Mouse (Mus musculus) embryo, embryonic 10.5 days (tissue): ENCODE measurements around the gene Dlat.

Experiments
- DNase-seq: peaks from one replicate; pipeline ENCODE4 v3.0.0-alpha.2; 2015; ENCODE audit warnings: low spot score

Dlat gene

DNA sequence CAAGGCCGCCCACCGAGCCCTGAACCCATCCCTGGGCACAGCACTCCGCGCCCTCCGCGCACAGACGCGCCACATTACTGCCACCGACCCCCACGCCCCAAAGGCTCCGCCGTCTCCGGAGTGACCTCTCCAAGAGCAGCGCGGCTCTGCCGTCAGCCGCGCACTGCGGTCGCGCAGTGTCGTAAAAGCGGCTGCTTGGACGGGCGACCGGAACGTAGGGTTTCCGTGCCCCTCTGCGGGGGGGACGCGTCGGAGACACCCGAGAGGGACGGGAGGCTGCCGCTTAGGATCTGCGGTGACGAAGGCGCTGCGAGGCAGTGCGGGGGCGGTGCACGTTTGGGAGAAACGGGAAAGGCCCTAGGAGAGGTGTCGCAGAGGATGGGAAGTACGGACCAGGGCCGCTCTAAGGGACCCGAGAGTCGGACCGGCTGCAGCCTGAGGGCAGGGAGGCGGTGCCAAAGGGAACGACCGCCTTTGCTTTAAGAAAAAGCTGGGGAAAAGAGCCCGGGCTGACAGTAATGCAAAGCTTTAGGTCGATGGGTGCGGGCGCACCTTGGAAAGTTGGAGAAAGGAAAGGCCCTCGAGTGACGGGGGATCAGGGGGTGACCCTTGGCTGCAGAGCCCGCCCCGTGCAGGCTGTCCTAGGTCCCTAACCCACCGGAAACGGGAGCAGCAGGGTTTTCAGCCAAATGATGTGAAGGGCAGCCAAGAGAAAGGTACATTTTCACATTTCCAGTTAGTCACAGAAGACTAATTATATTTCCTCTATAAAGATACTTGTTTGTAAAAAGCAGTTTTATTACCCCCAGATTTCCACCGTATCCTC is at the start of gene Dlat:
TSS of gene Dlat (minus strand) at position 389 of the 826 bp plus-strand sequence.
- DNase-seq, result peak; percentile 92

- DNase-seq, result peak; percentile 69
Observed at GRCm38 (mm10) chr9:50709108-50709507, 49.5 kb upstream of the Dlat start.

- DNase-seq, result no peak
Observed at GRCm38 (mm10) chr9:50704907-50705306, 45.3 kb upstream of the Dlat start.

DNA sequence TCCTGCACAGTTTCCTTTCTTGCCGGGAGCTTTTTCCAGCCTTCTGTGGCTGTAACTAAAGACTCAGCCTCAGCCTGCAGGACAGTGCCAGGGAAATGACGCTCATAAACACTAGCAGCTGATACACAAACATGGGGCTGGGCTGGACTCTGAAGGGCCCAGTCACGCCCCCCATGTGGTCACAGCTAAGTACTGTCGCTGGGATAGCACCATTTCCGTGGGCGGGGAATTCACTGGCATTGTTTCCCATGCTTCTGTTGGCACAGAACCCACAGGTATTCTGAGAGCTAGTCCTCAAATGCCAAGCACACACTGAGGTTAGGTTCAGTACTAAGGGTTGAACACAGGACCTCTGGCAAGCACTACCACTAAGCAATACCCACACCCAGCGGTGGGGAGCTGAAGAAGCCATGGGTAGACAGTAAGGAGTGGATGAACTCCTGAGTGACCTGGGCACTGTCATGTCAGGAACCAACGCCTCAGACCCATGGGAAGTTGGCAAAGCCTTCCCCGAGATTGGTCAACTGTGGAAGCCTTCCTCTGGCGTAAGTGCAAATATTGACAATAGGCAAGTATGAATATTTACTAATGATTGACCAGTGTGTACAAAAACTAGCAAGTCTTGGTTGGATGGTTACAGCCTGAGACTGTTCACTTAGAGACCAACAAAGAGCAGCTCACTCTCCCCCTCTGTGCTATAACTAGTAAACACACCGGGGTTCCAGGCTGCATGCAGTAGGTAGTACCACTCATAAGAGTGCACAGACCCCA is 41.5 kb upstream of the Dlat start:
- no peak for DNase-seq

DNA sequence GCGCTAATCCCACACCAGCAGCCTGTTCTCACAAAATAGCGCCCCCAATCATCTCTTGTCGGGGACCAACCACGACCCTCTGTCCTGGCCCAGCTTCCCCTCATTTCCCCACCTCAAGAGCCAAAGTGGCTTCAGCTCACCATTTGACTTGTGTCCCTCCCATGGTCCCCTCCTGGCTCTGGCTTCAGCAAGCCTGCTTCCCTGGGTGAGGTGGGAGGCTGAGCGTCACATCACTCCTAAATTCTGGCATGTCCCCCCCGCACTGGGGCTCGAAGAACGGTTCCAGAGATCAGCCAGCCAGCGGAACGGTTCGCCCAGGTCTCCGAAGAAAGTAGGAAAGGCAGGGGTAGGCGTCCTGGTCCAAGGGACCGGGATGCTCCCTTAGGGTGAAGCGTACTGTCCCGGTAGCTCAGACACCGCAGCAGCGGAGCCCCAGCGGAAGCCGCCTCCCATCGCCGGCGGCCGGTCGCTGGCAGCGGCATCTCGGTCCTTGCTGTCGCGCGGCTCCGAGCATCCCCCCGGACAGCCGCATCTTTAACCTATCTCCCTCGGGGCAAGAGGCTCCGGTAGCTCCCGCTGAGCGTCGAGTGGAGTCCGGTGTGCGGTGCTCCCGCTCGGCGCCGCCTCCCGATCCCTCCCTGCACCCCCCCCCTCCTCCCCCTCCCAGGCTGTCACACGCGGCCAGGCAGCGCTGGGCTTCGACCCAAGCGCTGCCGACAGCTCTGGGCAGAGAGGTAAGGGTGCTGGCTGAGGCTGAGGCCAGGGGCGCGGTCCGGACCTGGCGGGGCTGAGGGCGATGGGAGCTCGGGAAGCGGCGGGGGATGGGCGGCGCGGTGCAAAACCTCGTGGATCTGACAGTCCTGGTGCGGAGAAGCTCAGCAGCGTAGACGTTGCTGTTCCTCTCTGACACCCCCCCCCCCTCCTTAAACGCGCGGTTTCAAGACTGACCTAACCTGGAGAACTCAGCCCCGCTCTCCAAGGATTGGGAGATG is 39.1 kb upstream of the Dlat start:
- peak; percentile 50 for DNase-seq

DNA sequence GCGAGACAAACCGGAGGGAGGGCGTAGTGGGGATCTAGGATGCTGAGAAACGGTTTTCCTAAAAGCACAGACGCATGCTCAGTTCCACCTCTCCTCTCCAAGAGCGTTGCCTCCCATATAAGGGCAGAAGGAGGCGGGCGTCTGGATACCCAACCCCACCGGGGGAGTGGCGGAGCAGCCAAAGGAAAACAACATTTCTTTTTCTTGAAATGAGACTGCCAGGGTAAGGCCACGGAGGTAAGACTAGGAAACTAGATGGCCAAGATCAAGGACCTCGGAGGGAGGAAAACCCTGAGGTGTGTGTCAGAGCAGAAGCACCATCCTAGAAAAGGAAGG is 38.1 kb upstream of the Dlat start:
- DNase-seq, result peak; percentile 90

DNA sequence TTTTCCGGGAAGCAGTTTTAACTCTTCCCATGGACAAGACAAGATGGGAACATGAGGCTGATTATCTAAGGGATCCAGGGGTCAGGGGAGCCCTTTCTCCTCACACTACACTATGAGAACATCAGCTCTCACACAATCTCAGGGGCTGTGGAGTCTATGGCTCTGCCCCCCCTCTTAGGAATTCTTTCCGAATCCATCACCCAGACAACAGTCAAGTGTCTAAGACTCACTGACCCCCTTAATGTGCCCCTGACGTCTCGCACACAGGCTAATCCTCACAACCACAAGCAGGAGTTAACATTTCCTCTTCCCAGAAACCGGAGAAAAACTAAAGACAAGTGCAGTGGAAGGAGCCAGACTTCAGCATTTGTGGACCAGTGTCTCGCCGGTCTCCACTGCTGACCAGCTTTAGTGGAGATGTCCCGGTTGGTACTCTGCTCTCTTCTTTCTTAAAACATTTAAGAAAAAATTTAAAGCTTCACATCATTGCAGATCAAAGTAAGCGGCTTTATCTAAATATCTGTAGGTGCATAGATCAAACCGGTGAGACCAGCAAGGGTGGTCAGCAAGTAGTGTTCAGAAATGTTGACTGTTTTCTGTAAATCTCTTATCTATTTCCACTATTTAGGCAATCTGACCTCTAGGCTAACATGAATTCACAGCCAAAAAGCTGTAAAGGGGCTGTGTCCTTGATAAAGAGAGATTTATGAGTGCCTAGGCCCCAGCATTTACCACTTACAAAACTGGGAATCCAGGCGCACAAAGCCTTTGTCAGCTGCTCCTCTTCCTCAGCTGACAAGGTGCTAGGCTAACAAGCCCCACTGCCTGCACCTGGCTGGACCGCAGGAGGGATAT is 37.5 kb upstream of the Dlat start:
- DNase-seq, result peak; percentile 78

GRCm38 (mm10) chr9:50695153-50695552 is 35.6 kb upstream of the Dlat start:
- DNase-seq, result no peak

- DNase-seq, result peak; percentile 71
Observed at GRCm38 (mm10) chr9:50693631-50694030, 34.1 kb upstream of the Dlat start.

- peak; percentile 35 for DNase-seq
Observed at GRCm38 (mm10) chr9:50692626-50693580, 33.3 kb upstream of the Dlat start.

GRCm38 (mm10) chr9:50686866-50687652 is 27.5 kb upstream of the Dlat start:
- no peak for DNase-seq

GRCm38 (mm10) chr9:50681727-50682126 is 22.1 kb upstream of the Dlat start:
- no peak for DNase-seq

- no peak for DNase-seq
Observed at GRCm38 (mm10) chr9:50679406-50679805, 19.8 kb upstream of the Dlat start.

DNA sequence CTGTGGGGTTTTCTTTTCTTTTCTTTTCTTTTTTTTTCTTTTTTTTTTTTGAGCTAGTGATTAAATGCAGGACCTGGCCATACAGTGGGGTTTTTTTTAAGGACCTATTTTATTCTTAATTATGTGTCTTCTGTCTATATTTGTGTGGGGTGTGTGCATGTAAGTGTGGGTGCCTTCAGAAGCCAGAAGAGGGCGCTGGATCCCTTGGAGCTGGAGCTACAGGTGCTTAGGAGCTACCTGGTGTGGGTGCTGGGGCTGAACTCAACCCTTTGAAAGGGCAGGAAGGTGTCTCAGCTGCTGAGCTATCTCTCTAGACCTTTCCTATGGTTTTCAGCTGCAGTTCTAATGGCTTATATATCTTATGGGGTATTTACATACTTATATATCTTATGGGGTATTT is 15.2 kb upstream of the Dlat start:
- DNase-seq, result no peak

DNA sequence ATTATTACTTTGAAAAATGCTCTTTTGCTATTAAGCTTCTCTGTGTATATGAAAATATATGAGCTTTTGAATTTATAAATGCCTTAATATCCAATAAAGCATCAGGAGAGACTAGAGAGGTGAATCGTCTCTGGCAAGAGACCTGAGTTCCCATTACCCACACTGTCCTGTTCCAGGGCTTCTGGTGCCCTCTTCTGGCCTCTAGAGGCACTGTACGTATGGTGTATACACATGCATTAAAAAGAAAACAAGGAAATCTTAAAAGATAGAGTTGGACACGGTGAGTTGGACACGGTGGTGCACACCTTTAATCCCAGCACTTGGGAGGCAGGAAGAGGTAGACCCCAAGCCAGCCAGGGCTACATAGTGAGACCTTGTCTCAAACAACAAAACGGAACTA is 11.1 kb upstream of the Dlat start:
- DNase-seq, result peak; percentile 74

DNA sequence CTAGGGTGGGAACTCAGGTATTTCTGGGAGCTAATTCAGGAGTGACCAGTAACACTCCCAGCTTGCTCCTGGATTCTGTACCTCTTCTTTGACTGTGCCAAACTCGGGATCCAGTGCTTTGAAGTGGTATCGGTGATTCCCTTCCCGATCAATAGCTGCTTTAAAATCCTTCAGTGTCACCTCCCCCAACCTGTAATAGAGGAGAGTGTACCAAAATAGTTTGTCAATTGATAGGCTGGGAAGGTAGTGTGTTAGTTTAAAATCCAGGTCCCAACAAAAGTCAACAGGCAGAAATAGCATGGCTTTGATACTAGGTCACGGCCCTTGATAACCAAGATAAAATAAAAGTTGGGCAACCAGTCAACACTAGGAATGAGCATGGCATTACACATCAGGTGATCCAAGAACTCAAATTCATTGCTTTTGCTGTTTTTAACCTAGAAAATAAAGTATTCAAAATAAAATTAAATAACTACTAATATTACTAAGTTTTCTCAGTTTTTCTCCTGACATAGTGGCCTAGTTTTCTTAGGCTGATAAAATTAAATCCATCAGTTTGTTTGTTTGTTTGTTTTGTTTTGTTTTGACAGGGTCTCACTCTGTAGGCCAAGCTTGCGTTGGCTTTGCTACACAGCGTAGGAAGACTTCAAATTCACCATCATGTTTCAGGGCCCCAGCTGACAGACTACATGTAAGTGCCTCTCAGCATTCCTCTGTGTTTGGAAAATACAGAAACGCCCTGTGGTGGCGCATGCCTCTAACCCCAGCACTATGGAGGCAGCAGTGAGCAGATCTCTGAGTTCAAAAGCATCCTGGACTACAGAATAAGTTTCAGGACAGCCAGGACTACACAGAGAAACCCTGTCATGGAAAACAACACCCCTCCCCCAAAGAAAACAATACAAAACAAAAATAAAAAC is 8.3 kb upstream of the Dlat start:
- no peak for DNase-seq

GRCm38 (mm10) chr9:50666442-50666841 is 6.9 kb upstream of the Dlat start:
- DNase-seq, result no peak

DNA sequence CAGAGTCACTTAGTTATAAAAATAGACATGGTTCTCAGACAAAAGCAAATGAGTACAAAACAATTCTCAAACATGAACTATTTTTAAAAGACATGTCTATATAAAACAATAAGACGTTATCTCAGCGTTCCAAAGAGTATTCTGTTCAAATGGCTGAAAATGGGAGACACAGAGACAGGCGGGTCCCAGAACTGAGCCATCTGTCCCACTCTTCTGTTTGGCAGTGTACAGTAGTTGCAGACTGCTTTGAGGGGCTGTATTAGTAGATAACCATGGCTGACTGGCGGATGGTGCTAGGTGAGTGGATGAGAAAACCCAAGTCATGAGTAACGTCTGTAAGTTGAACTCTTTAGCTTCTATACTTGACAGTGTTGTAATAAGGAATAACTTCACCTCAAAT is 5.2 kb upstream of the Dlat start:
- no peak for DNase-seq
